Mouse (Mus musculus): ENCODE measurements around the gene Ankrd22. TPM values are rescaled to one million over a fixed set of nuclear protein-coding genes. Genes with fewer than 3 reads are reported as not detected.

The Ankrd22 gene
- total RNA-seq, 2 experiments from 2014 or later: not detected

DNA sequence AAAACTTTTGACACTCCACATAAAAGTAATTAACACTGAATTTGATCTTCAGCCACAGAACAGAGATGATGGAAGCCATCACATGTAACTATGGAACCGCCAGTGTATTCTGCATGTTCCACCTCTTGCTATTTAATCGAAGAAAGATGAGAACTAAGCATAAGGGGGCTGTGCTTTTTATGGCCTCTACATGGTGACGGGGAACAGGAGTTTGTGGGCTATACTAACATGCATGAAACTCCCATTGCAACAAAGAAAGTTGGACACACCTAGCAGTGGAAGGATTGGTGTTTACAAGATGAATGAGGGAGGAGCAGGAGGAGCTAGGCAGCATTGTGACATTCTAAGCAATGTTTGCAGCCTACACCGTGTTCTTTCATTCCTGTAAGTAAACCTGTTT lies 65.2 kb downstream of the Ankrd22 start, which contains the start of gene Lipm:
Gene Lipm (plus strand): TSS at position 301 of the 400 bp plus-strand sequence.
- intact Hi-C loops (cut with DNase I): no loop called here
- no peak for DNase-seq

DNA sequence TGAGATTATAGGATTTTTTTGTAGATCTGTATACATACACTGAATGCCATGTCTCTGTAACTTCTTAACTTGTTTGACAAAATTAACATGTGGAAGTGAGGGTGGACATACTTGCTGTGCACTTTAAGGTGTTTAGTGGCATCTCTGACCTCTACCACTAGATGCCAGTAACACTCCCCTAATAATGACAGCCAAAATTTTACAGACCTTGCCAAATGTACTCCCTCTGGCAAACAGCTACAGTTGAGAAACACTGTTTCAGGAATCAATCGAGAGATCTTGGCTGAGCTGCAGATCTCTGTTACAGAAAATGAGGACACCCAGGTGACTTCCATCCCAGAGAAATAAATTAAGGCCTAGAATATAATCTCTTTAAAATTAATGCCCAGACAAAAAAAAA lies 69.6 kb downstream of the Ankrd22 start:
- intact Hi-C loops (cut with DNase I): no loop called here
- DNase-seq: no peak

DNA sequence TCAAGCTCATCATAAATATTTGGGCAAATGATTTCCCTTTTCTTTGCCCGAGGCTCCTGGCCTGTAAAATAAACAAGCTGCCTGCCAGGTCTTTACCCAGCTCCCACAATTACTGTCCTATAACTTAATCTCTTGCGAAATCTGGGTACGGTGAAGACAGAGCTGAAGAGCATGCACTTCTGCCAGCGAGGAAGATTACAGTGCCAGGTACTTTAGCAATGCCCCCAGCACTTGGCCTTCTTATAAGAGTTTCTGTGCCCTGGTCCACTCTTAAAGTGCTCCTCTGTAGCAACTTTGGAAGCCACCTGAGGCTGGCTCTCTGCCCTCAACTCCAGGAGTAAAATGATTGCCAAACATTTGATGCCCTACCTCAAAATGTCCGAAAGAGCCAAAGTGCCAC lies 70.5 kb downstream of the Ankrd22 start:
- DNase-seq: no peak
- intact Hi-C loops (cut with DNase I): no loop called here

GRCm38 (mm10) chr19:34089011-34089680 lies 76.7 kb downstream of the Ankrd22 start:
- intact Hi-C loops (cut with DNase I): no loop called here
- DNase-seq: no peak

DNA sequence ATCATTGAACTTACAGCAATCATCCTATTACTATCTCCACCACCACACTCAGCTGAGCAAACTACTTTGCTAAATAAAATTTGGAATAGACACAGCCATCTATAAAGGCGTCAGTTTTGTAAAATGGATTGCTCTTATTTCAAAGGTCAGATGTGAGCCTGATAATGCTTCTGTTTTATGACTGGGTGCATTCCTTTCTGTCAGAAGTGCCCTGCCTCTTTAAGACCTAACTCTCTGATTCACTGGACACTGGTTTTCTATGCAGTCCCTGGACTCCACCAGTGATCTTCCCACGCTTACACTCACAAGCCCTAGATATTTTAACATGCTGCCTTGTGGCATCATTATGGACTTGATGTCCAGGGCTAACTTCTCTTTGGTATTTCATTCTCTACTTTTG lies 87.7 kb downstream of the Ankrd22 start:
- no peak for DNase-seq
- intact Hi-C loops (cut with DNase I): no loop called here

- intact Hi-C loops (cut with DNase I): no loop called here
- no peak for DNase-seq
These were observed 91.6 kb downstream of the Ankrd22 start for GRCm38 (mm10) chr19:34074239-34074638.

Other genes starting within 250 kb of the Ankrd22 start
- not detected for gene Lipf, start 204.9 kb downstream of the Ankrd22 start, total RNA-seq (2021)
- not detected for gene Lipk, start 157.8 kb downstream of the Ankrd22 start, total RNA-seq (2021)
- not detected for gene Lipn, start 98.7 kb downstream of the Ankrd22 start, total RNA-seq (2021)
- gene Lipm, start 65.1 kb downstream of the Ankrd22 start, total RNA-seq (2021): not detected
- gene Stambpl1, start 26.2 kb upstream of the Ankrd22 start, total RNA-seq (2021): 1 to 10 TPM; 2.7 to 5.4 TPM
- 100 to 1,000 TPM; 142 to 147 TPM for gene Acta2, start 89.5 kb upstream of the Ankrd22 start, total RNA-seq (2021)
- gene Fas, start 124.6 kb upstream of the Ankrd22 start, total RNA-seq (2021): 10 to 100 TPM; 15.0 to 15.7 TPM

Measured in heart, postnatal 36 days (tissue).